Comparison of ENCODE assay signal across 12 mouse cellular contexts in the genomic region with DNA sequence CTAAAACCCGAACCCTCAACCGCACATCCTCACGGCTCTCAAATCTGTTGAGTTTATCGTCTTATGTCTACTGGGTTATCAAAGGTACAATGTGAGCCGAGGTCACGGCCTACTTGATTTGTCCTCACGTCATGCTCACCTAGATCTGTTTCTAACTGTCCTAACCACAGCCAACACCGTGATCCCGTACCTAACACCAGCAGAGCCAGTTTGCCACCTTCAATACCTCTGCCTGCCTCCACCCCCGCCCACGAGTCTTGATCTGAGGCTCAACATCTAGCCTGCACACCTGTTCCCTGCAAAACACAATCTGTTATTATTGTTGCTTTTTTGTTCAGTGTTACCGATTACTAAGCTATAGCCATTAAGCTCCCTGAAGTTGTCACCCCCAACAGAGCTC. TPM values are rescaled to one million over a fixed set of nuclear protein-coding genes. Genes with fewer than 3 reads are reported as not detected.
DNase-seq lines count a peak whose midpoint lies in the region; ATAC-seq and TF ChIP-seq lines count a peak whose summit lies in the region.
"Had no signal": no experiment of that assay in that cellular context is flagged by ENCODE, and none has a peak within 500 bp of the region (broad histone marks: within the 10 kb centered on the region; RNA-seq: fewer than 3 reads in every experiment).

No protein-coding gene starts in this region.

- no peak for TF ChIP-seq CTCF in gastrocnemius, adult 2 months (IDR thresholded peaks at IDR 0.05)
- no peak for TF ChIP-seq CTCF in left cerebral cortex, adult 2 months (IDR thresholded peaks at IDR 0.05)

- H3K27ac ChIP-seq in gastrocnemius, adult 2 months: no peak overlapping the region
- no peak overlapping the region for H3K27ac ChIP-seq in left cerebral cortex, adult 2 months
- H3K27ac ChIP-seq in hindbrain, embryonic 13.5 days: peak overlapping the region; percentile 95; the same call in 1 of the 2 replicates
- H3K27ac ChIP-seq in midbrain, embryonic 16.5 days (ENCODE audit: low read length): no peak overlapping the region

- H3K9me3 ChIP-seq in hindbrain, embryonic 13.5 days: no peaks in the 10 kb centered on the region
- H3K9me3 ChIP-seq in midbrain, embryonic 16.5 days (replicated peaks; ENCODE audit: control insufficient read depth, low read length, poor library complexity, severe bottlenecking): no peaks in the 10 kb centered on the region

- H3K4me2 ChIP-seq in hindbrain, embryonic 13.5 days: peak overlapping the region; percentile 71
- peak overlapping the region; percentile 56 for H3K4me2 ChIP-seq in midbrain, embryonic 16.5 days (ENCODE audit: low read length)

- peak overlapping the region; percentile 93 for H3K9ac ChIP-seq in hindbrain, embryonic 13.5 days
- H3K9ac ChIP-seq in midbrain, embryonic 16.5 days (ENCODE audit: low read depth, low read length): no peak overlapping the region

- no peak for ATAC-seq in hindbrain, embryonic 13.5 days (ENCODE audit: low FRiP score)
- ATAC-seq in midbrain, embryonic 16.5 days: no peak

- H3K36me3 ChIP-seq in hindbrain, embryonic 13.5 days: peaks cover 30% of the 10 kb centered on the region
- H3K36me3 ChIP-seq in midbrain, embryonic 16.5 days (ENCODE audit: control insufficient read depth, insufficient read depth, low read length): peaks cover 3% of the 10 kb centered on the region; the same call in 1 of the 2 replicates

- 96% methylated on average over 12 of the region's 12 CpGs for WGBS in hindbrain, embryonic 13.5 days
- WGBS in midbrain, embryonic 16.5 days: 95% methylated on average over 12 of the region's 12 CpGs

- DNase-seq in gastrocnemius, adult 2 months: peak; percentile 8
- no peak for DNase-seq in gastrocnemius, adult 18-20 months (ENCODE audit: low spot score)
- DNase-seq in left cerebral cortex, adult 2 months (ENCODE audit: extremely low spot score in 1 of 2, low spot score in 2 of 2): no peak
- DNase-seq in left cerebral cortex, postnatal 14 days (ENCODE audit: low spot score in 2 of 2): no peak
- DNase-seq in B cell, adult 2 months: no peak
- DNase-seq in layer of hippocampus, adult 18-20 months (ENCODE audit: low spot score in 2 of 2): no peak
- DNase-seq: adrenal gland, adult 2 months; left cerebral cortex, postnatal 4 days; retina, postnatal 1 day; thymus, postnatal 4 days had no signal

- H3K27me3 ChIP-seq in hindbrain, embryonic 13.5 days: no peaks in the 10 kb centered on the region
- H3K27me3 ChIP-seq in midbrain, embryonic 16.5 days (ENCODE audit: control insufficient read depth, insufficient read depth, low read depth, low read length): no peaks in the 10 kb centered on the region

- peaks cover 56% of the 10 kb centered on the region for H3K4me1 ChIP-seq in hindbrain, embryonic 13.5 days (replicated peaks)
- H3K4me1 ChIP-seq in midbrain, embryonic 16.5 days (ENCODE audit: control insufficient read depth, insufficient read depth, low read length): peaks cover 23% of the 10 kb centered on the region

- no peak overlapping the region for H3K4me3 ChIP-seq in gastrocnemius, adult 2 months
- peak overlapping the region; percentile 3; the same call in 1 of the 2 replicates for H3K4me3 ChIP-seq in left cerebral cortex, adult 2 months
- peak overlapping the region; percentile 87 for H3K4me3 ChIP-seq in hindbrain, embryonic 13.5 days
- no peak overlapping the region for H3K4me3 ChIP-seq in midbrain, embryonic 16.5 days (ENCODE audit: low read depth, low read length)

- intact Hi-C loops in gastrocnemius, adult 2 months (cut with DNase I): no loop called here
- intact Hi-C loops in left cerebral cortex, adult 2 months (cut with DNase I): no loop called here
- intact Hi-C loops in left cerebral cortex, postnatal 14 days (cut with DNase I): no loop called here

RNA-seq across cellular contexts. Expression of gene Mtch1, which starts 2.5 kb away (rescaled TPM):
- total RNA-seq in gastrocnemius, adult 2 months (2021): 100 to 1,000 TPM in 1 of 2 experiments, 10 to 100 TPM in 1; 78.5 to 109 TPM
- total RNA-seq in gastrocnemius, adult 18-20 months (2021): 10 to 100 TPM; 80.1 to 88.4 TPM
- total RNA-seq in left cerebral cortex, adult 2 months (2021): 100 to 1,000 TPM; 537 to 552 TPM
- total RNA-seq in left cerebral cortex, postnatal 14 days (2021): 100 to 1,000 TPM; 486 to 490 TPM
- 423 TPM in 2 replicates for polyA plus RNA-seq in hindbrain, embryonic 13.5 days (2015; fragmentation: Nextera tagmentation; extraction: Ambion mirVana)
- polyA plus RNA-seq in midbrain, embryonic 16.5 days (2015; fragmentation: Nextera tagmentation; extraction: Ambion mirVana): 463 and 470 TPM in 2 replicates
- total RNA-seq in layer of hippocampus, adult 18-20 months (2021): 100 to 1,000 TPM; 644 to 648 TPM

RNA-seq across cellular contexts. Expression of gene Fgd2, which starts 15.4 kb away (rescaled TPM):
- total RNA-seq in gastrocnemius, adult 2 months (2021): 1 to 10 TPM in 1 of 2 experiments, under 1 TPM in 1; 0.74 to 1.1 TPM
- total RNA-seq in gastrocnemius, adult 18-20 months (2021): 1 to 10 TPM in 1 of 2 experiments, under 1 TPM in 1; 0.68 to 1.6 TPM
- total RNA-seq in left cerebral cortex, adult 2 months (2021): 1 to 10 TPM; 5.4 to 7.4 TPM
- total RNA-seq in left cerebral cortex, postnatal 14 days (2021): 1 to 10 TPM; 4.8 to 9.0 TPM
- 3.8 and 5.3 TPM in 2 replicates for polyA plus RNA-seq in hindbrain, embryonic 13.5 days (2015; fragmentation: Nextera tagmentation; extraction: Ambion mirVana)
- 8.6 and 12.7 TPM in 2 replicates for polyA plus RNA-seq in midbrain, embryonic 16.5 days (2015; fragmentation: Nextera tagmentation; extraction: Ambion mirVana)
- total RNA-seq in layer of hippocampus, adult 18-20 months (2021): 1 to 10 TPM; 4.4 to 5.8 TPM

RNA-seq across cellular contexts. Expression of gene Pi16, which starts 27.8 kb away (rescaled TPM):
- 10 to 100 TPM; 21.9 to 52.6 TPM for total RNA-seq in gastrocnemius, adult 2 months (2021)
- total RNA-seq in gastrocnemius, adult 18-20 months (2021): 10 to 100 TPM; 16.2 to 23.7 TPM
- 1 to 10 TPM; 1.2 to 1.4 TPM for total RNA-seq in left cerebral cortex, adult 2 months (2021)
- 1 to 10 TPM; 1.3 to 1.9 TPM for total RNA-seq in left cerebral cortex, postnatal 14 days (2021)
- 1.3 and 2.0 TPM in 2 replicates for polyA plus RNA-seq in hindbrain, embryonic 13.5 days (2015; fragmentation: Nextera tagmentation; extraction: Ambion mirVana)
- 3.3 and 4.4 TPM in 2 replicates for polyA plus RNA-seq in midbrain, embryonic 16.5 days (2015; fragmentation: Nextera tagmentation; extraction: Ambion mirVana)
- 1 to 10 TPM in 1 of 2 experiments, under 1 TPM in 1; 0.92 to 1.3 TPM for total RNA-seq in layer of hippocampus, adult 18-20 months (2021)

Comparison
In these comparisons a context has a peak if more than half of its experiments do, and no peak if none do; other contexts are left out.
1. H3K4me3 ChIP-seq: peak in left cerebral cortex, adult 2 months (single experiment) and hindbrain, embryonic 13.5 days (single experiment); none in gastrocnemius, adult 2 months (single experiment) and midbrain, embryonic 16.5 days (single experiment).
2. RNA of gene Mtch1, which starts 2.5 kb away (total RNA-seq): 644 to 648 TPM in layer of hippocampus, adult 18-20 months, 537 to 552 TPM in left cerebral cortex, adult 2 months and 486 to 490 TPM in left cerebral cortex, postnatal 14 days; 78.5 to 109 TPM in gastrocnemius, adult 2 months and 80.1 to 88.4 TPM in gastrocnemius, adult 18-20 months; every median in the first group is over 4 times any median in the second.
3. RNA of gene Pi16, which starts 27.8 kb away (total RNA-seq): 21.9 to 52.6 TPM in gastrocnemius, adult 2 months and 16.2 to 23.7 TPM in gastrocnemius, adult 18-20 months; 1.3 to 1.9 TPM in left cerebral cortex, postnatal 14 days, 1.2 to 1.4 TPM in left cerebral cortex, adult 2 months and 0.92 to 1.3 TPM in layer of hippocampus, adult 18-20 months; every median in the first group is over 4 times any median in the second.